Mouse (Mus musculus): ENCODE measurements around the gene Mthfd1l.

- TF ChIP-seq CTCF (conservative IDR thresholded peaks at IDR 0.05; ENCODE audit: low read length) (no peak), POU5F1 (IDR thresholded peaks at IDR 0.05; ENCODE audit: borderline replicate concordance, low read length) (no peak), NANOG (IDR thresholded peaks at IDR 0.05; ENCODE audit: borderline replicate concordance, low read length) (no peak)
Measured at GRCm38 (mm10) chr10:4063537-4063936, 90.6 kb downstream of the Mthfd1l start.
